Mouse (Mus musculus) forebrain, embryonic 11.5 days (tissue): ENCODE measurements around the gene Mreg. TPM values are rescaled to one million over a fixed set of nuclear protein-coding genes. Genes with fewer than 3 reads are reported as not detected.

ENCODE experiments used
- ATAC-seq: fragments of 200-750 bp; cut with Nextera tagmentation; replicated peaks from 2 replicates; pipeline ENCODE4 v1.8.0; 2017; ENCODE audit warnings: moderate TSS enrichment; ENCODE audit not compliant: low FRiP score
- DNase-seq: peaks from one replicate; pipeline ENCODE4 v3.0.0-alpha.2; 2017; ENCODE audit warnings: low spot score
- H3K27ac ChIP-seq: fragments of 300-500 bp; sonication (generic); 2 replicates; pipeline ENCODE4 v1.5.1; 2014; ENCODE audit warnings: low read depth, low read length
- H3K27me3 ChIP-seq: fragments of 300-500 bp; sonication (generic); 2 replicates; pipeline ENCODE4 v1.6.1; 2014; ENCODE audit warnings: mild to moderate bottlenecking, low read length, mixed read lengths; ENCODE audit not compliant: control insufficient read depth, insufficient read depth
- H3K36me3 ChIP-seq: fragments of 300-500 bp; sonication (generic); 2 replicates; pipeline ENCODE4 v1.6.1; 2014; ENCODE audit warnings: mild to moderate bottlenecking, low read length, moderate library complexity, mixed read lengths; ENCODE audit not compliant: control insufficient read depth, insufficient read depth
- H3K4me1 ChIP-seq: fragments of 300-500 bp; sonication (generic); replicated peaks from 2 replicates; pipeline ENCODE4 v1.6.1; 2014; ENCODE audit warnings: low read length, mixed read lengths; ENCODE audit not compliant: control insufficient read depth, insufficient read depth
- H3K4me2 ChIP-seq: fragments of 300-500 bp; sonication (generic); 2 replicates; pipeline ENCODE4 v1.6.1; 2014; ENCODE audit warnings: low read depth, mild to moderate bottlenecking, low read length, moderate library complexity, mixed read lengths; ENCODE audit not compliant: severe bottlenecking
- H3K4me3 ChIP-seq: fragments of 300-500 bp; sonication (generic); 2 replicates; pipeline ENCODE4 v1.5.1; 2014; ENCODE audit warnings: low read depth, low read length
- H3K9ac ChIP-seq: fragments of 300-500 bp; sonication (generic); 2 replicates; pipeline ENCODE4 v1.6.1; 2014; ENCODE audit warnings: low read length
- H3K9me3 ChIP-seq: fragments of 300-500 bp; sonication (generic); 2 replicates; pipeline ENCODE4 v1.6.1; 2016; ENCODE audit warnings: low read length, mixed read lengths; ENCODE audit not compliant: control insufficient read depth
- WGBS: fragments of 180-500 bp; shearing (Covaris S2); extraction: QIAGEN DNeasy Blood & Tissue Kit; methylation state at CpG from one replicate; pipeline ENCODE4 v1.1.7; 2014; 5-methylcytosine and 5-hydroxymethylcytosine counted together
- polyA plus RNA-seq: library from polyadenylated mRNA; unstranded; fragments of >200 nt; fragmentation: Nextera tagmentation; extraction: Ambion mirVana; gene quantifications from 2 replicates; pipeline ENCODE4 v1.2.1, GENCODE M21; 2014

Gene Mreg
- polyA plus RNA-seq, 1 experiment from 2014 or later = 3.3 TPM

DNA sequence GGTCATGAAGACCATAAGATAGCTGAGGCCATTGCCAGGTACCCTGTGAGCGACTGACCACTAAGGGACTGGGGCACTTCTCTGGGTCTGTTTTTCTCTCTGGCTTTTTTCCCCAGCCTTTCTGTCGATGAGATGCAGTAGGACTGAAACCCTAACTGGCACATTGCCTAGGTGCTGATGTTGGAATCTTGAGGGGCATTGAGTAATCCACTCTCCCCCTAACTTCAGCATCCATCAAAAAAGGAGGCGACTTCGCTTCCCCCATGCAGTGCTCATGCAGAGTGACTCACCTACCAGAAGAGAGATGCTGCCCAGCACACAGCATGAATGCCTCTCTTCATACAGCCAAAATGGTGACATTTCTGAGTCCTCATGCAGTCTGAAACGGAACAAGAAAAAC lies 97.9 kb downstream of the Mreg start:
- Histone ChIP-seq H3K4me2 (no peak overlapping the region), H3K27ac (no peak overlapping the region), H3K9me3 (no peaks in the 10 kb centered on the region), H3K9ac (no peak overlapping the region), H3K36me3 (no peaks in the 10 kb centered on the region), H3K27me3 (no peaks in the 10 kb centered on the region), H3K4me3 (no peak overlapping the region), H3K4me1 (no peaks in the 10 kb centered on the region)
- 88% methylated on average over 5 of the region's 5 CpGs for WGBS
- ATAC-seq (no peak), DNase-seq (no peak)

Other genes starting within 250 kb of the Mreg start
- 14.5 and 16.8 TPM in 2 replicates for gene Pecr, start 72.0 kb upstream of the Mreg start, polyA plus RNA-seq
- gene Tmem169, start 72.1 kb upstream of the Mreg start, polyA plus RNA-seq = 11.9 and 12.4 TPM in 2 replicates
- gene Xrcc5, start 95.1 kb upstream of the Mreg start, polyA plus RNA-seq = 51.9 and 53.3 TPM in 2 replicates